Mouse (Mus musculus): Measurements from ENCODE around the gene Hoxb6.

GRCm38 (mm10) chr11:96252541-96253120 is 39.6 kb upstream of the Hoxb6 start:
- TF ChIP-seq POLR2A (IDR thresholded peaks at IDR 0.05; ENCODE audit: low read depth, low read length): no peak
- no peak for TF ChIP-seq CTCF (conservative IDR thresholded peaks at IDR 0.05; ENCODE audit: insufficient read depth, insufficient read length, low read depth, low read length)

Data from kidney, adult 2 months (tissue).